Mouse (Mus musculus) erythroblast, embryonic 14.5 days (primary cell): ENCODE measurements around the gene Ccm2.

Source experiments
- GATA1 ChIP-seq: IDR thresholded peaks from 2 replicates; pipeline ENCODE4 v1.6.1; 2012; ENCODE audit warnings: low read length, inconsistent platforms, mixed read lengths
- TAL1 ChIP-seq: IDR thresholded peaks from 3 replicates; pipeline ENCODE4 v1.6.1; 2012; ENCODE audit warnings: low read length, inconsistent platforms, mixed read lengths

DNA sequence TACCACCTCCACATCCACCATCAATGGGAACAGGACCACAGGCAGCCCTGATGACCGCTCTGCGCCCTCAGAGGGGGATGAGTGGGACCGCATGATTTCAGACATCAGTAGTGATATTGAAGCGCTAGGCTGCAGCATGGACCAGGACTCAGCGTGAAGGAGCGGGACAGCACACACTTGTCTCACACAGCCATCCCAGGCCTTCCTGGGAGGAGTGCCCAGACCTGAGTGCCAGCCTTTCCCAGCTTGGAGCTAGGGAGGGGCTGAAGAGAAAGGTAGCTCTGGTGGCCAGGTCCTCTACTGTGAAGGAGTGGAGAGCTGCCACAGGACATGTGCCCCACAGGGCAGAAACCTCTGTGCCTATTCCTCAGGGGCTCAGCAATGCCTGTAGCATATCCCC is 49.5 kb downstream of the Ccm2 start:
- TF ChIP-seq TAL1 (no peak), GATA1 (no peak)
